Mouse (Mus musculus) lung, adult 2 months (tissue): ENCODE data around the gene Foxa3. TPM values are rescaled to one million over a fixed set of nuclear protein-coding genes. Genes with fewer than 3 reads are reported as not detected.

ENCODE experiments used
- DNase-seq: peaks from one replicate; pipeline ENCODE4 v3.0.0; 2022
- H3K4me1 ChIP-seq: fragments of 200-500 bp; 2 replicates; pipeline ENCODE4 v1.6.1; 2011; ENCODE audit warnings: low read length; ENCODE audit not compliant: control insufficient read depth, insufficient read depth
- H3K4me3 ChIP-seq: fragments of 200-500 bp; replicated peaks from 2 replicates; pipeline ENCODE3; 2011; ENCODE audit warnings: low read depth, mild to moderate bottlenecking, control low read depth, low read length; ENCODE audit errors: extremely low read depth
- CTCF ChIP-seq: fragments of 200-500 bp; IDR thresholded peaks from 2 replicates; pipeline ENCODE4 v1.5.1; 2011; ENCODE audit warnings: mild to moderate bottlenecking, low read length, control low read depth; ENCODE audit not compliant: insufficient read depth
- POLR2A ChIP-seq: fragments of 200-500 bp; IDR thresholded peaks from 2 replicates; pipeline ENCODE4 v1.6.1; 2011; ENCODE audit warnings: low read depth, mild to moderate bottlenecking, control low read depth, low read length, borderline replicate concordance; ENCODE audit errors: extremely low read depth
- WGBS: fragments of 180-500 bp; shearing (Covaris S2); methylation state at CpG from one replicate; pipeline ENCODE4 v1.1.7; 2018; 5-methylcytosine and 5-hydroxymethylcytosine counted together
- polyA plus RNA-seq: library from polyadenylated mRNA; depleted of rRNA; stranded (reverse); fragments of >200 nt; gene quantifications from 2 replicates; pipeline ENCODE4 v1.2.3, GENCODE M21; 2012; rRNA removed

The Foxa3 gene
- polyA plus RNA-seq, 1 experiment, result 0.39 TPM

GRCm38 (mm10) chr7:18989995-18990394 lies 33.3 kb downstream of the Foxa3 start:
- DNase-seq, result no peak
- Histone ChIP-seq H3K4me1 (no peaks in the 10 kb centered on the region), H3K4me3 (no peak overlapping the region)
- TF ChIP-seq POLR2A (no peak), CTCF (no peak)
- 7% methylated on average over 5 of the region's 5 CpGs for WGBS

GRCm38 (mm10) chr7:18988780-18989179 lies 34.6 kb downstream of the Foxa3 start:
- H3K4me3 ChIP-seq, result no peak overlapping the region
- no peaks in the 10 kb centered on the region for H3K4me1 ChIP-seq
- TF ChIP-seq POLR2A, result no peak
- no peak for TF ChIP-seq CTCF
- DNase-seq, result no peak
- WGBS, result 54% methylated on average over 6 of the region's 6 CpGs

GRCm38 (mm10) chr7:18987747-18988146 lies 35.6 kb downstream of the Foxa3 start:
- Histone ChIP-seq H3K4me3 (no peak overlapping the region), H3K4me1 (no peaks in the 10 kb centered on the region)
- 72% methylated on average over 13 of the region's 13 CpGs for WGBS
- no peak for DNase-seq
- TF ChIP-seq CTCF, result no peak
- no peak for TF ChIP-seq POLR2A

- 31% methylated on average over 2 of the region's 2 CpGs for WGBS
- no peak for DNase-seq
- TF ChIP-seq CTCF, result no peak
- no peak for TF ChIP-seq POLR2A
These were observed 36.2 kb downstream of the Foxa3 start, which contains the start of gene Nanos2 for GRCm38 (mm10) chr7:18987100-18987499. Nanos2 (plus strand) TSS chr7:18987400.

GRCm38 (mm10) chr7:18986503-18986902 lies 36.8 kb downstream of the Foxa3 start:
- 51% methylated on average over 2 of the region's 2 CpGs for WGBS
- no peak for TF ChIP-seq POLR2A
- TF ChIP-seq CTCF, result no peak

More at GRCm38 (mm10) chr7:18987100-18987499, 36.2 kb downstream of the Foxa3 start, which contains the start of gene Nanos2:
- no peaks in the 10 kb centered on the region for H3K4me1 ChIP-seq
- H3K4me3 ChIP-seq, result no peak within 1 kb of the TSS

GRCm38 (mm10) chr7:18978381-18978780 lies 45.0 kb downstream of the Foxa3 start:
- Histone ChIP-seq H3K4me1 (no peaks in the 10 kb centered on the region), H3K4me3 (no peak overlapping the region)
- TF ChIP-seq POLR2A (no peak), CTCF (no peak)
- no peak for DNase-seq
- WGBS, result 72% methylated on average over 9 of the region's 9 CpGs

More at GRCm38 (mm10) chr7:18986503-18986902, 36.8 kb downstream of the Foxa3 start:
- no peak for DNase-seq
- H3K4me3 ChIP-seq, result no peak overlapping the region
- H3K4me1 ChIP-seq, result no peaks in the 10 kb centered on the region

GRCm38 (mm10) chr7:18970956-18971355 lies 52.4 kb downstream of the Foxa3 start:
- 86% methylated on average over 3 of the region's 3 CpGs for WGBS
- no peaks in the 10 kb centered on the region for H3K4me1 ChIP-seq
- no peak for DNase-seq
- TF ChIP-seq POLR2A (no peak), CTCF (0 out of 2 replicates have a peak, but pooled peaks have one; percentile 5)
- H3K4me3 ChIP-seq, result no peak overlapping the region

GRCm38 (mm10) chr7:18967603-18968002 lies 55.7 kb downstream of the Foxa3 start:
- no peak for DNase-seq
- Histone ChIP-seq H3K4me3 (no peak overlapping the region), H3K4me1 (0 out of 2 replicates have a peak, but pooled peaks cover 2% of the 10 kb centered on the region)
- WGBS, result 7% methylated on average over 8 of the region's 8 CpGs
- no peak for TF ChIP-seq CTCF
- no peak for TF ChIP-seq POLR2A

GRCm38 (mm10) chr7:18965312-18965711 lies 58.0 kb downstream of the Foxa3 start:
- no peak overlapping the region for H3K4me3 ChIP-seq
- WGBS, result 65% methylated on average over 5 of the region's 5 CpGs
- no peak for TF ChIP-seq POLR2A
- TF ChIP-seq CTCF, result no peak
- H3K4me1 ChIP-seq, result 0 out of 2 replicates have a peak, but pooled peaks cover 2% of the 10 kb centered on the region
- no peak for DNase-seq

GRCm38 (mm10) chr7:18963294-18963843 lies 60.0 kb downstream of the Foxa3 start:
- peaks cover 5% of the 10 kb centered on the region; the same call in 1 of the 2 replicates for H3K4me1 ChIP-seq
- no peak for DNase-seq
- WGBS, result 10% methylated on average over 19 of the region's 19 CpGs
- H3K4me3 ChIP-seq, result no peak overlapping the region
- no peak for TF ChIP-seq CTCF
- no peak for TF ChIP-seq POLR2A

Other genes with a start within 250 kb of the Foxa3 start
- 0.07 TPM in 1 of 2 replicates, not detected in the other for gene Psg19, start 225.0 kb downstream of the Foxa3 start, polyA plus RNA-seq
- gene Psg17, start 201.9 kb downstream of the Foxa3 start, polyA plus RNA-seq, result 0.27 and 1.1 TPM in 2 replicates
- 17.1 and 27.9 TPM in 2 replicates for gene Mill2, start 183.6 kb downstream of the Foxa3 start, polyA plus RNA-seq
- 46.7 and 112 TPM in 2 replicates for gene Pglyrp1, start 152.2 kb downstream of the Foxa3 start, polyA plus RNA-seq
- 22.7 and 26.9 TPM in 2 replicates for gene Ccdc61, start 113.1 kb downstream of the Foxa3 start, polyA plus RNA-seq
- gene Nova2, start 97.7 kb downstream of the Foxa3 start, polyA plus RNA-seq, result 4.2 and 5.0 TPM in 2 replicates
- 0.07 and 0.09 TPM in 2 replicates for gene Nanos2, start 36.1 kb downstream of the Foxa3 start, polyA plus RNA-seq
- 7.2 and 10.2 TPM in 2 replicates for gene Mypop, start 32.3 kb downstream of the Foxa3 start, polyA plus RNA-seq
- 34.7 and 39.9 TPM in 2 replicates for gene Irf2bp1, start 19.5 kb downstream of the Foxa3 start, polyA plus RNA-seq
- gene Sympk, start 839 bp upstream of the Foxa3 start, polyA plus RNA-seq, result 69.3 and 76.1 TPM in 2 replicates
- gene Rsph6a, start 31.2 kb upstream of the Foxa3 start, polyA plus RNA-seq, result not detected in 2 replicates
- gene Dmwd, start 52.7 kb upstream of the Foxa3 start, polyA plus RNA-seq, result 94.6 and 101 TPM in 2 replicates
- gene Dmpk, start 60.3 kb upstream of the Foxa3 start, polyA plus RNA-seq, result 209 and 259 TPM in 2 replicates
- 39.6 and 47.2 TPM in 2 replicates for gene Six5, start 71.1 kb upstream of the Foxa3 start, polyA plus RNA-seq
- not detected in 2 replicates for gene Gm4969, start 94.8 kb upstream of the Foxa3 start, polyA plus RNA-seq
- gene Fbxo46, start 96.3 kb upstream of the Foxa3 start, polyA plus RNA-seq, result 10.7 and 12.3 TPM in 2 replicates
- 11.1 and 14.9 TPM in 2 replicates for gene Qpctl, start 125.8 kb upstream of the Foxa3 start, polyA plus RNA-seq
- gene Snrpd2, start 126.2 kb upstream of the Foxa3 start, polyA plus RNA-seq, result 16.2 and 20.1 TPM in 2 replicates
- 0.19 and 0.24 TPM in 2 replicates for gene Gipr, start 142.6 kb upstream of the Foxa3 start, polyA plus RNA-seq
- 73.7 and 81.5 TPM in 2 replicates for gene Eml2, start 152.9 kb upstream of the Foxa3 start, polyA plus RNA-seq
- gene Gpr4, start 189.0 kb upstream of the Foxa3 start, polyA plus RNA-seq, result 21.6 and 29.5 TPM in 2 replicates
- gene Opa3, start 204.8 kb upstream of the Foxa3 start, polyA plus RNA-seq, result 24.6 and 27.6 TPM in 2 replicates
- gene Vasp, start 248.3 kb upstream of the Foxa3 start, polyA plus RNA-seq, result 194 TPM in 2 replicates